Mouse (Mus musculus) kidney, postnatal 25 days (tissue): ENCODE results near the gene Prkch.

Experiments
- DNase-seq, 2 experiments: peaks; one replicate each; pipeline ENCODE4 v3.0.0; 2021; ENCODE audit warnings: mixed read lengths in 2 of 2

Prkch gene

DNA sequence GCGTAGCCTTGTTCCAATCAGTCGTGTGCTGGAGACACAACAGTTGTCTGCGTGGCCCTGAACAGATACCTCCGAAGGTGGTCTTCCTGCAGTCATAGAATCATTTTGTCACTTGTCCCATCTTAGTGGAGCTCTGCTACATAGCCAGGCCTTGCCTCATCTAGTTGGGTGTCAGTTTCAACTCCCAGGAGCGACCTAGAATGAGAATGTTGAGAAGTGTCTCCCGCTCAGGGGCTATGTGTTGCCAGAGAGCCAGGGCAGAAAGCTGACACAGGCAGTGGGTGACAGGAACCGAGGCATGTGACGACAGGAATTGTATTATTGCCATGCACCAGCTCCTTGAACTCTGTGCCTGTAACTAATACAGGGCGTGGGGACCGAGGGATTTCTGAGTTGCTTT, 133.4 kb downstream of the Prkch start:
- no peak for DNase-seq

DNA sequence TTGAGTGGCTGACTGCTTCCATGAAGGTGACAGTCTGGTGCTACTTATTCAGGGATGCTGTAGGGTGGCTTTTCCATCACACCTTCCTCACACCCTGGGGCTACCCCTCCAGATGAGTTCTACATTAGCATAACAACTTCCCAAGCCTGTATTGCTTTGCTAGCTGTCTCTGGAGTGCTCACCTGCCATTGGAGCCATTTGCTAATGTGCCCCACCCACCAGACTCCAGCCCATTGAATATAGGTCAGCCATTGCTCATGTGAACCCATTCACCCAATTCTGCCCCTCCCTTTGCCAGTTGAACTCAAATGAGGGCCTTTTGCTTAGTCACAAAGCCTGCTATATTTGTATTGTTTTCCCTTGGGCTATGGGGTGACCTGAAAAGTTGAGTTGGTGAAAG, 135.2 kb downstream of the Prkch start:
- DNase-seq: no peak

DNA sequence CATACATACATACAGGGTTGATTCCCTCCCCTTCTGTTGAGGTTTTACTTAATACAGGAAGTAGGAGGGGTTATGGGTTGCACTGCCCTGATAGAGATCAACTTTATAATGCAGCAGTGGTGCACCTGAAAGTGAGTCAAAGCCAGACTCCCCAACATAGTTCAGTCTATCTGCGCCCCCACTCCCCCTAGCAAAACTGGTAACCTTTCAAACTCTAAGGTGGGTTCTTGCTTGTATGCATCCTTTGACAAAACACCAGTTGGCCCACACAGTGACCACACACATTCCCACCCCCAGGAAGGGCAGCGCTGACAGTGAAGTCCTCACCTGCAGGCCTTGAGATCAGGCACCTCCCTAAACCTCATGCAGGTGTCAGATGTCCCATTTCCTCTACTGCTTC, 135.9 kb downstream of the Prkch start:
- no peak for DNase-seq

DNA sequence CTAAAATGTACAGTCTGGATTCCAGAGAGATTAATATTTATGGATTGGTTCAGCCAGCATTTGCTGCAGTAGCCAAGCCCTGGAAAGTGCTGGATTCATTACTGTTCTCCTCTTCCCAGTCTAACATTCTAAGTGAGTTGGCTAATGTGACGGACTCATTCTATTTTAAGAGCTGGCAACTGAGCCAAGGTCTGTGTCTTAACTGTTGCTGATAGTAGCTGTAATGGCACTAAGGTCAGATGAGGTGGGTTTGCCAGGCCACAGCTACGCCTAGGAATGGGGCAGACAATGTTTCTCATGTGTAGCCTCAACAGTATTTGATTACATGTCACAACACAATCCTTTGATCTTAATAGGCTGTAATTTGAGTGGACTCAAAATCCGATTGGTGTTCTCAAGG, 137.5 kb downstream of the Prkch start:
- DNase-seq: no peak

DNA sequence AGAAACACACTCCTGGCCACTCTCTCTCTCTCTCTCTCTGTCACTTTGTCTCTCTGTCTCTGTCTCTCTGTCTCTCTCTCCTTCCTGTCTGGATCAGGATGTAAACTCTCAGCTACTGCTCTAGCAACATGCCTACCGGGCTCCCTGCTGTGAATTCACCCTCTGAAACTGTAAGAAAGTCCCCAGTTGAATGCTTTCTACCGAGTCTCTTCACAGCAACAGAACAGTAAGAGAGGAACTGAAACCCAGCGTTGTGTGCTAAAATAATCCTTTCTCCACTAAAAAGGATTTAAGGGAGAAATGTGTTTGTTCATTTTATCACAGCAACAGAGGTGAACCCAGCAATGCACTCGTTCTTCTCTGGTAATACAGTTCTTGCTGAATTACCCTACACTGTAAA, 138.5 kb downstream of the Prkch start:
- DNase-seq: no peak

DNA sequence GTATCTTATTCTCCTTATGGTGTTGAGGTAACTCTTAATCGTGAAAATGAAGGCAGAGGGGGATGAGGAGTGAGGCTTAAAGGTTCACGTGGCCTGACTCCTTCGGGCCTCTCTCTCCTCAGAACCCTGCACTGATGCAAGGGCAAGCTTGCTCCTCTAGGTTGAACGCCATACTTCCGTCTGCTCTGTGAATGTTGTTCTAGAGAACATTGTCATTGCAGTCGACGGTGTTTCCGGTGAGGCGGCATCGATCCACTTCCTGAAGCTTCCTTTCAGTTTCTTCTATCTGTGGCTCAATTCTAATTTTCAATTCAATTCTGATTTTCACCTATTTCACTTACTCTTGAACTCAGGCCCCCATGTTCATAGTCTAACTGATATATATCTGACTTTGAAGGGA, 139.3 kb downstream of the Prkch start:
- DNase-seq: no peak

DNA sequence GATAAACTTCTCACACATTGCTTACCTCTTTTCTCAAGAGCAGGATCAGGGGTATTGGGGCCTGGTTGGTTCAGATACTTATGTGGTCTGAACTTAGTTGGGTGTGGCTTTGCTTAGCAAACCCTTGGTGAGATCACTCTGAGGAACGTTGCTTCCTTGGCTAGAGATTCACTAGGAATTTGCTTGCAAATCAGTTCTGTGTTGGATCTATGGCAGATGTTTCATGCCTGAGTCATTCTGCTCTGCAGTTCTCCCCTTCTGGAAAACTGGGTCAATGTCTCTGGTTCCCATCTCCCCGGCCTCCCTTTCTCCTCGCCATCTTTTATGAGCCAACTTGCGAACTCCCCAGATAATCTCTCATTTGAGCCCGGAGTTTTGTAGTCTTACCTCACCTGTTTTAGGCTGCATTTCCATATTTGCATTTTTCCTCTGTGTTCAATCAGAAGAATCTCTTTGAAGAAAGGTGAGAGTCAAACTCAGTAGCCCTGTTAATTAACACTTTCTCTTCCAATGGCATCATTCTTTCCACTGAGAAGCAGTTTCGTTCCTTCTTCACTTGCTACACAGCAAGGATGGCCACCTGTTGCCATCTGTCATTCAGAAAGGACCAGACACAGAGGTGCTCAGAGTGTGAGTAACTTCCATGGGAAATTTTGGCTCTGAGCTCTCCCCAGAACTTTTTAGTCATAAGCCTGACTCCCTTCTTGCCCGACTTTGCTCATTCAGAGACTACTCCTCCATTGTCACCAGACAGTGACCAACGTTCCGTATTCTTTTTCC, 141.4 kb downstream of the Prkch start:
- DNase-seq: no peak

DNA sequence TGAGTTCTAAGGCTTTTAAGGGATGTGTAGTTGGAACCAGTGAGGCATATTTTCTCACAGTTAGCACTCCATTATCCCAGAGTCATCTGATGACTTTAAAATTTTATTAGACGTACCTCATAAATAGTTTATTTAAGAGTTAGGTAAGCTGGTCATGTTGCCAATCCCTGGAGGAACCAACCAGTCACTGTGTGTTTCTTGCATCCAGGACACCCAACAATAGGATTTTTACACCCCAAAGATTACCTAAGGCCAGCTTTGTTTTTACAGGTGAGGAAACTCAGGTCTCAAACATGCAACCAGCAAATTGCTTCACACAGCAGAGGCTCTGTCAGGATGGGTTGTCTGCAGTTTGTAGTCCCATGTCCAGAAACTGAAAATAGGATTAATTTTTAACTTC, 142.4 kb downstream of the Prkch start:
- DNase-seq: no peak

DNA sequence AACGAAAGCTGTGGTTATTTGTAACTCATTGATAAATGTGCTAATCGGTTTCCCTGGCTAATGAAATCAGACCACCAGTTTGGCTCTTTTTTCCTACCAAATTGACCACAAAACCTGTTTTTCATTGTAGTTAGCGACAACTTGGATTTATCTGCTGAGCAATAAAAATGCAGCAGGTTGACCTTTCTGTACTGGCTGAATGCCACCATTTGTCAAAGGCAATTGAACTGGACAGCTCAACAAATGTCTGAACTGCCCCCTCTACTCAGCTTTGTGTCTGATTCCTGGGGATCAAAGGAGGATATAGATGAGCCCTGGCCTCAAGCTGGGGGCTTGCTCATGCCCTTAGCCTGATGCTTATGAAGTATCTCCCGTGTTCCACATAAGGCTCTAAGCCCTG, 146.0 kb downstream of the Prkch start:
- DNase-seq: peak in 1 of 2 experiments; percentile 32

DNA sequence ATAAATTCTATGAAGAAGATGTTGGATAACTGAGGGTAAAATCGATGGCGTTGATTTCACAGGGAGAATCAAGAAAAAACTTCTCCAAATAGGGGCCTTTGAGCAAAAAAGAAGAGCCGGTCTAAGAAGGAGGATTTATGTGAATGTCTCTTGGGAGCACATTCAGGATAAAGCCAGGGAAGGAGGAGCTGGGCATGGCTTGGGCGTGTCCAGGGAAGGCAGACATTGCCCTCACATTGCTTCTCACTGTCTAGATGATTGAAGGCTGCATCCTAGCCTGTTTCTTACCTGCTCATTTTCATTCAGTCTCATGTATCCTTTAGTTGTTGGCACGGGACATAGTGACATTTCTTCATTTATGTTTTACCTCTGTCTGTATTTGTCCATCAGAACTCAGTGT, 146.5 kb downstream of the Prkch start:
- DNase-seq: no peak

DNA sequence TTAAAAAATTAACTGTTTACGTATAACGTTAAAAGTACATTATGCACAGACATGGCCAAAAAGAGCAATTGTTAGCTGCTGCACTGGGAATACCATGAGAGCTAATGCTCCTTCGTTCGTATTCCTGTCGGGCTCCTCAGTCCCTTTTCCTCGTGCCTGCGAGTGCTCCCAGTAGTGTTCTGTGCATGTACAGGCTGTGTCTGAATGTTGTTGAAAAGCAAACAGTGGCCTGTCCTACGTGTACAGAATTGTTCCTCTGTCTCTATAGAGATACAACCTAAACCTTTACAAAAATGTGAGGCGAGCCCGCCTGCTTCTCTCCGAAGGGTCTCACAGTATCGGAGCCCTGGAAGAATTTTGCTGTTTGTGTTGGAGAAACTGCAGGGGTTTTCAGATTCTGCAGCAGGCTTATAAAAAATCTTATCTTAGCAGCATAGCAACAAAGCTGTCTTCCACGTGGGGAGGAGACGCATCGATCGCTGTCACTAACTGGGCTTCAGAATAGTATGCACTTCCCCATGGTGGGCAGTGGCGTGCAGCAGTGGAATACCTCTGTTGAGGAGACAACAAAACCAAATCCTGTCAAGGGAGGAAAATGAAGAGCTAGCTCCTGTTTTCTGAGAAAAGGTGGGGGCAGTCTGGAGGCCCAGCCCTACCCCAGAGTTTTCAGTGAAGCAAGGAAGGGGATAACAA, 147.4 kb downstream of the Prkch start:
- DNase-seq: no peak

DNA sequence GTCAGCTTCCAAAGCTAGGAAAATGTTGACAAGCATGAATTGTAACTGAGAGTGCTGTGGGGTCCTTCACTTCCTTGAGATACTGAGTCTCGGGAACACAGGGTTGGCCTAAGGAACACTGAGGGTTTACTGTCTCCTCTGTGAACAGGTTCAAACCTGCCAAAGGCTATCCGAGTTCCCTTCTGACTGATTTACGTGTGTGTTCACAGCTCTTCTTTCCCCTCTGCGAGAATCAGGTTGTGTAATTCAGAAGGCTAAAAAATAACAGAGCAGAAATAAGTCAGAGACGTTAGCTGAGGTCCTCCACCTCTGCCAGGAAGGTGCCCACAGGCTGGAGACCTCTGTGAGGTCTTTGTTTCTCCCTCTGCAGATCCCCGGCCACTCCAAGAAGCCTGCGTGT, 148.3 kb downstream of the Prkch start:
- DNase-seq: no peak

DNA sequence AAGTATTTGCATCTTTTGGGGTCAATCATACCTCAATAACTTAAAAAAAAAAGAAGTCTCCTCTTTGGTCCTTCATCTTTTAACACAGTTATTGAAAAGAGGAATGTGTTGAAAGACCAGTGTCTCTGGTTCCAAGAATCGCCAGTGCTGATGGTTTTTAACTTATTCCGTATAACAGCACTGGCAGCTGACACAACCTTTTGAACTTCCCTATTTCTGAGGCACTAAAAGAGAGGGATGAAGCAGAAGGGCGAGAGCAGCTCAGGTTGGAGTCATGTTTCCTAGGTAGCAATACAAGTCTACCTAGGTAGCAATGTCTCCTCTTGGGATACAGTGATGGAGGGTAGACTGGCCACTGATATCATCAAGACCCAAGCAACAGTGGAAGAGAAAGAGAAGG, 152.3 kb downstream of the Prkch start:
- no peak for DNase-seq

DNA sequence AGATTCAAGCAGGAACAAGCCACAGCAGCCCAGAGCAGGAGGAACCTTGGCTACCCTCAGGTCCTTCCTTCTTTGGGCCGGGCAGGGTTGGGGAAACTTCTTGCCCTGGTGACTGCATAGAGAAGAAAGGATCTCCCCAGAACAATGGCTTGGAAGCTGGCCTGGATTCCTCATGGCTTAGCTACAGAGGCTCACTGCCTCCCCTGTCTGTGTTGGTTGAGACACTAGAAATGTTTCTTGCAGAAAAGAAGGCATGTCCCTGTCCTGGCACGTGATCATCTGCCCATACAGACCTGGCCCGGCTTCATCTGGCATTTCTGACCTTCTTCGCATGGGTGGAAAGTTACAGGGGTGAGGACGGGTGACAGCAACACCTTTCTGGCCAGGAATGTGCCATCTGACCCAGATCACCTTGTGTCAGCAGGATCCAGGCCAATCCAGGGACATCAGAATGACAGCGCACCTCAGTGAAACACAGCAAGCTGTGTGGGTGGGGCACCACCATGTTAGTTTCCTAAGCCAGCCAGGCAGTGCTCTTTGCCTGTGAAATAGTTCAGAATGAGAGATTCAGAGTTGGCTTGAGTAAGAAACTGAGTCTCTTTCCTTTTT, 155.1 kb downstream of the Prkch start:
- DNase-seq: peak; percentile 34 to 56

DNA sequence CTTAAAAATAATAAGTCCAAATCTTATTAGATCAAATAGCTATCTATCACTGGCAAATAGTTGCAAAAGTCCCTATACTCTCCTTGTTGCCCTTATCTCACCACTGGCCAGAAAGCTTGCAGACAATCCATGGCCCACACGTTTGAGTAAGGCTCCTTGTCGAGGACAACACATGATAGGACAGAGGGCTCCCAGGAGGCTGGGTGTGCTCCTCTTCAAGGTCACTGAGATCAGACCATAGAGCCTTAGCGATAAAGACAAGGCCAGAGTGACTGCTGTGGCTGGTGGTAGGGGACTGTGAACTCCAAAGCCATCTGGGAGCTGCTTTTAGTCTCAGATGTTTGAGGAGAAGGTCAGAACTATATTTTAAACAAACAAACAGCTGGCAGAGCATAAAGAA, 158.0 kb downstream of the Prkch start:
- no peak for DNase-seq

DNA sequence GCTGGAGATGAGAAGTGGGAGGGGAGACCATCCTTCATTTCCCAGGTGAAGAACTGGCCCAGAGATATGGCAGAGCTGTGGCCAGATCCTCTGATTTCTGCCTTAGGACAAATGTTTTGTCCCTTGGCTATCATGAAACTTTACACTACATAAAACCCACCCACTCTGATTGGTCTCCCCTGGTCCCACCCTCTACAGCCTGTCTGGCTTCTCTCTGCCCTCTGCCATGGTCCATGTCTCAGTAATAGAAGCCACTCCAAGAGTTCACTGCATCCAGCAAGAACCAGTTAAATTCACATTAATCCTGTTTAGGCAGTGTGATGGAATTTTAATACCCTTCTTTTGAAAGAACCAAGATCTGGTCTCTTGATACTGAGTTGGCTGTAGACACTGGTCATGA, 158.5 kb downstream of the Prkch start:
- DNase-seq: no peak

DNA sequence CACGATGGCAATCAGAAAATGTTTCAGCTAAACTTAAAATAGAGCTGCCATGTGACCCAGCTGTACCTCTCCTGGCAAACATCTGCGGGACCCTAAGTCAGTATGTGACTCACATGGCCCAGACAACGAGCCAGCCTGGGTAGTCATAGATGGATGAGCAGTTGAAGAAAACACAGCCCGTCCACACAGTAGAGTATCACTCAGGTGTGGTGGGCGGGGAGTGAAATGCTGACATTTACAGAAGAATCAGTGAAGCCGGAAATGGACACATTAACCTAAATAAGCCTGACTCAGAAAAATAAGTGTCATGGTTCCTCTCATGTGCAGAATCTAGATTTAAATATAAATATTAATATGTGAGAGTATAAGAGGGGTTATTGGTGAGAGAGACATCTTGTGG, 161.5 kb downstream of the Prkch start:
- DNase-seq: no peak

DNA sequence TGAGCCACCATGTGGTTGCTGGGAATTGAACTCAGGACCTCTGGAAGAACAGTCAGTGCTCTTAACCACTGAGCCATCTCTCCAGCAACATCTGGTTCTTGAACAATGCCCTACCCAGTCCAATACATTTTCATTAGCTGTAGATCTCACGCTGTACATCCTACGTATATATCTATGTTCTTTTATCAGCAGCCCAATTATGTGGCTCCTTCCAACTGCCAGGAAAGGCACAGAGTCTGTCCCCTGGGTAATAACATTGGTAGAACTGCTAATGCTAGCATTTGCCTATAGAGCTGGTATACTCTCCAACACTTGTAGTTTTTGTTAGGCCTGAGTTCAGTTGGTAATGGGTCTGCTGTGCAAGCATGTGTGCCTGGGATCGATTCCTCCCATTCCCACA, 163.8 kb downstream of the Prkch start:
- no peak for DNase-seq

DNA sequence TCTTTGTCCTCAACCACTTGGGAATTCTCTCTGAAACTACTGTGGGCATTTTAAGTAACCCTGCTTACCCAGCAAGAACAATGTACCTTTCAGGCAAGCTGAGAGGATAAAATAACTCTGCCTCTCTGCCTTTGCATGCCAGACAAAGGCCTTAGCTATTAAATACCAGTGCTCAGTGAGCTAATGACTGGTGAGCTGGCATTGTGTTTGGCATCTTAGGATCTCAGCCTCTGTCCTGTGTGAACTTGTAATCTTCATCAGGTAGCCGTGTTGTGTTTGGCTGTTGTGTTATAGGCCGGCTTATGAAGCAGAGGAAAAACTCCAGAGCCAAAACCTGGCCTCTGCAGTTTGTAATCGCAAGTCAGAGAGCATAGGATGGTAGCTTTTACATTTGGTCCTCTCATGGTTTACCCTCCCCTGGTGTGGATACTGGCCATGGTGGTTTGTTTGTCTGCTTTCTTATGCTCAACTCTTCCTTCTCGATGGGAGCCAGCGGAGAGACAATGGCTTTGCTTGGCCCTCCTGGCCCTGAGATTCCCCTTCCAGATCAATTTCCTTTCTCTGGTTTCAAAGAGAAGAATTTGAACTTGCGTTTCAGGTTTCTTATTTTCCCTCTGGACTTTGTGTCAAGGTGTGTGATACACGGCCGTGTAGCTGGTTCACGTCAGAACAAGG, 170.0 kb downstream of the Prkch start:
- DNase-seq: peak; percentile 43 to 57

DNA sequence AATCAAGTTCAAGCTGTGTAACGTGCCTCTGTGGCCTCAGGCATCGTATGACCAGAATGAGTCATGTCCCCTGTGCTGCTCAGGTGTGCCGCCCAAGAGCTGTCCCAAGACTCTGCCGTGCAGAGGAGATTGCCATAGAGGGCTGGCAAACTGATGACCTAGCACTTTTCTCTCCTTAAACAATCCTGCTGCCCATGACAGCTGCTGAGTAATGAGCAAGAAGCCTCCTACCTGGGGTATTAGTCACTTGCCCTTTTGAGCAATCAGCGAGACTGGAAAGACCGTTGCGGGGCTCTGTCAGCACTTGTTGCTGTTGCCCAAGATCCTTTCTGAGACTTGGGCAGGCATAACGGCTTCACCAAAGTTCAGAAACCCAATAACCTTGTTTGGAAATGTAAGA, 171.1 kb downstream of the Prkch start:
- DNase-seq: peak in 1 of 2 experiments; percentile 40

DNA sequence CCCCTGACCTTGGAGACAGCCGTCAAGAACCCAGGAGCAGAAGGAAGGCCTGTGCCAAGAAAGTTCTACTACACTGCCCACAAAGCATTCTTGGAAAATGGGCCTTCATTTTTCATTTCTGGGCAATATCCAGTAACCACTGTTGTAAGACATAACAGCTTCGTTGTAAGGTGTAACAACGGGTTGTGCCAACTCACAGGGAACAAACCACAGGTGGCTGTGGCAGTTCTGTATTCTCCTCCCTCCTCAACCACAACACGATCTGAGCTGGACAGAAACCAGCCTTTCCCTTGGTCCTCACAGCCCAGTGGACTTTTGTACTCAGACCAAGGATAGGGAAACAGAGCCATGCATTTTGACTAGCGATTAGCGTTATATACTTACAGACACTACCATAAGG, 171.9 kb downstream of the Prkch start:
- no peak for DNase-seq

DNA sequence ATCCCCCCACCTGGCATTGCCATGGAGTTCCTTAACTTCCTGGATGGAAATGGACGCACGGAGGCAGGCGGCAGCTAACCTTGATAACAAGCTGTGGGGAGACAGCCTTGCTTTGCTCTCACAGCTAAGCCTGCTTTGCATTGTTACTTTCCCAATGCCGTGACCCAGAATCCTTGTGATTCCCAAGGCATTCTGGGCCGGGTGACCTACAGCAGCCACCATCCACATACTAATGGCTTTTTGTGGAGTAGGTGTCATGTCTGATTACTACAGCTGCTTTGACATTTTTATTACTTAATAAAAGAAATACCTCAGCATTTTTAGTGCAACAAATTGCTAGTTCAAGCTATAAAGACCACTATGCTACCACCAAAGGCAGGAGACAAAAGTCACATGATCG, 177.4 kb downstream of the Prkch start:
- DNase-seq: no peak

DNA sequence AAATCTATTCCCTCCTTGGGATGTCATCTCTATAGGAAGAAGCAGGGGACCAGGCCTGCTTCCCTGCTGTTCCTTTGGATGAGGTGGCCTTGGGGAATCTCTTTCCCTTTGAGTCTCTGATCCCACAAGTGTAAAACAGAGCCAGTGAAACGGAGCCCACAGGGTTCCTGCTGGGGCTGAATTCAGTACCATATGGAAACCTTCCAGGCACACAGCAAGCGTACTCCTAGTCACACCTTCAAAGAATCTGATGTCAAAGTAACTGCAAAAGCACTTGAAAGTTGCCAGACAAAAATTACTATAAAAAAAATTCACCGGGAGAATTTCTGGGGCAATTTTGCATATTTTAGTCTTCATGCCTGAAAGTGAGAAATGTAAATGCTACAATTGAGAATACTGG, 178.2 kb downstream of the Prkch start:
- DNase-seq: no peak
